Mouse (Mus musculus): ENCODE results near the gene Ccdc69. TPM values are rescaled to one million over a fixed set of nuclear protein-coding genes. Genes with fewer than 3 reads are reported as not detected.
"Not testable (repeated sequence)": the region's sequence is repeated elsewhere in the genome, so short reads cannot be mapped to it uniquely, and the experiment has no call there.

Gene Ccdc69
- polyA plus RNA-seq, 1 experiment: 0.94 TPM

GRCm38 (mm10) chr11:55097463-55098188, 19.7 kb upstream of the Ccdc69 start, which contains the start of gene Gm2a:
Gene Gm2a, plus strand, starts transcription at chr11:55098115.
- DNase-seq (ENCODE audit: extremely low spot score in 1 of 2, low spot score in 1 of 2): peak; percentile 92 to 95

- no peak for DNase-seq (ENCODE audit: extremely low spot score in 1 of 2, low spot score in 1 of 2)
Measured at GRCm38 (mm10) chr11:55096731-55097462, 19.0 kb upstream of the Ccdc69 start.

- DNase-seq (ENCODE audit: extremely low spot score in 1 of 2, low spot score in 1 of 2): not testable (repeated sequence)
Measured at GRCm38 (mm10) chr11:55096296-55096695, 18.4 kb upstream of the Ccdc69 start.

- DNase-seq (ENCODE audit: extremely low spot score in 1 of 2, low spot score in 1 of 2): no peak
Measured at GRCm38 (mm10) chr11:55093096-55093495, 15.2 kb upstream of the Ccdc69 start.

- DNase-seq (ENCODE audit: extremely low spot score in 1 of 2, low spot score in 1 of 2): no peak
Measured at GRCm38 (mm10) chr11:55089892-55090291, 12.0 kb upstream of the Ccdc69 start.

GRCm38 (mm10) chr11:55087006-55087405, 9.1 kb upstream of the Ccdc69 start:
- peak in 1 of 2 experiments; percentile 81 for DNase-seq (ENCODE audit: extremely low spot score in 1 of 2, low spot score in 1 of 2)

GRCm38 (mm10) chr11:55085396-55085795, 7.5 kb upstream of the Ccdc69 start:
- DNase-seq (ENCODE audit: extremely low spot score in 1 of 2, low spot score in 1 of 2): no peak

- DNase-seq (ENCODE audit: extremely low spot score in 1 of 2, low spot score in 1 of 2): no peak
Measured at GRCm38 (mm10) chr11:55084629-55085028, 6.7 kb upstream of the Ccdc69 start.

- DNase-seq (ENCODE audit: extremely low spot score in 1 of 2, low spot score in 1 of 2): no peak
Measured at GRCm38 (mm10) chr11:55081206-55081605, 3.3 kb upstream of the Ccdc69 start.

GRCm38 (mm10) chr11:55079180-55079579, 1.2 kb upstream of the Ccdc69 start:
- no peak for DNase-seq (ENCODE audit: extremely low spot score in 1 of 2, low spot score in 1 of 2)

GRCm38 (mm10) chr11:55078502-55078901, 571 bp upstream of the Ccdc69 start:
- DNase-seq (ENCODE audit: extremely low spot score in 1 of 2, low spot score in 1 of 2): no peak

- DNase-seq (ENCODE audit: extremely low spot score in 1 of 2, low spot score in 1 of 2): no peak
Measured at GRCm38 (mm10) chr11:55076234-55076633, 1.7 kb downstream of the Ccdc69 start.

GRCm38 (mm10) chr11:55075602-55076001, 2.3 kb downstream of the Ccdc69 start:
- no peak for DNase-seq (ENCODE audit: extremely low spot score in 1 of 2, low spot score in 1 of 2)

- DNase-seq (ENCODE audit: extremely low spot score in 1 of 2, low spot score in 1 of 2): no peak
Measured at GRCm38 (mm10) chr11:55073191-55073590, 4.7 kb downstream of the Ccdc69 start.

GRCm38 (mm10) chr11:55072467-55072866, 5.5 kb downstream of the Ccdc69 start:
- no peak for DNase-seq (ENCODE audit: extremely low spot score in 1 of 2, low spot score in 1 of 2)

GRCm38 (mm10) chr11:55071344-55071743, 6.6 kb downstream of the Ccdc69 start:
- no peak for DNase-seq (ENCODE audit: extremely low spot score in 1 of 2, low spot score in 1 of 2)

- DNase-seq (ENCODE audit: extremely low spot score in 1 of 2, low spot score in 1 of 2): no peak
Measured at GRCm38 (mm10) chr11:55069023-55069422, 8.9 kb downstream of the Ccdc69 start.

- DNase-seq (ENCODE audit: extremely low spot score in 1 of 2, low spot score in 1 of 2): no peak
Measured at GRCm38 (mm10) chr11:55066921-55067320, 11.0 kb downstream of the Ccdc69 start.

- no peak for DNase-seq (ENCODE audit: extremely low spot score in 1 of 2, low spot score in 1 of 2)
Measured at GRCm38 (mm10) chr11:55062856-55063255, 15.1 kb downstream of the Ccdc69 start.

GRCm38 (mm10) chr11:55060802-55061201, 17.1 kb downstream of the Ccdc69 start:
- DNase-seq (ENCODE audit: extremely low spot score in 1 of 2, low spot score in 1 of 2): no peak

- no peak for DNase-seq (ENCODE audit: extremely low spot score in 1 of 2, low spot score in 1 of 2)
Measured at GRCm38 (mm10) chr11:55057511-55057910, 20.4 kb downstream of the Ccdc69 start.
